Mouse (Mus musculus) bone marrow, adult 2 months (tissue): ENCODE results near the gene Erc1.

Source experiments
- CTCF ChIP-seq: fragments of 200-500 bp; IDR thresholded peaks from 2 replicates; pipeline ENCODE4 v1.5.1; 2011; ENCODE audit warnings: low read length, control low read depth; ENCODE audit not compliant: control insufficient read depth, insufficient read depth
- POLR2A ChIP-seq: fragments of 200-500 bp; IDR thresholded peaks from 2 replicates; pipeline ENCODE4 v1.6.1; 2011; ENCODE audit warnings: low read depth, mild to moderate bottlenecking, control low read depth, low read length, borderline replicate concordance; ENCODE audit not compliant: control insufficient read depth

DNA sequence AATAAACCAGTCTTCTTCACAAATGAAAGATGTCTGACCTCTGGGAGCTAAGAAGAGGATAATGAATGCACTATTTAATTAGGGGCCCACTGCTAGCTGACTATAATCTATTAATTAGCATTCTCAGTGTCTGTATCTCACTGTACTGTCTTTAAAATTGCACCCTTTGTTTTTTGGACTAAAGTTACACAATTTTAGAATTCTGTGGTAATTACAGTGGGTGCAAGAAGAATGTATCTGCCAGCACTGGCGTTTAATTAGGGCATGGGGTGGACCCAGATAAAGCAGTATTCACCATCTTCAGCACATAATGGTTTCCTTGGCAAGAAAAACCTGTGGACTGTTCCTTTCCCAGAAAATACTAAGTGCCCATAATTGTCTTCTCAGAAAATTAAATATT, 25.8 kb downstream of the Erc1 start:
- TF ChIP-seq CTCF = no peak
- no peak for TF ChIP-seq POLR2A
